Mouse (Mus musculus): Measurements from ENCODE around the gene Plcb4. TPM values are rescaled to one million over a fixed set of nuclear protein-coding genes. Genes with fewer than 3 reads are reported as not detected.
"Not testable (repeated sequence)": the region's sequence is repeated elsewhere in the genome, so short reads cannot be mapped to it uniquely, and the experiment has no call there.

Gene Plcb4
- polyA plus RNA-seq, 1 experiment from 2014 or later, result 25.3 TPM

DNA sequence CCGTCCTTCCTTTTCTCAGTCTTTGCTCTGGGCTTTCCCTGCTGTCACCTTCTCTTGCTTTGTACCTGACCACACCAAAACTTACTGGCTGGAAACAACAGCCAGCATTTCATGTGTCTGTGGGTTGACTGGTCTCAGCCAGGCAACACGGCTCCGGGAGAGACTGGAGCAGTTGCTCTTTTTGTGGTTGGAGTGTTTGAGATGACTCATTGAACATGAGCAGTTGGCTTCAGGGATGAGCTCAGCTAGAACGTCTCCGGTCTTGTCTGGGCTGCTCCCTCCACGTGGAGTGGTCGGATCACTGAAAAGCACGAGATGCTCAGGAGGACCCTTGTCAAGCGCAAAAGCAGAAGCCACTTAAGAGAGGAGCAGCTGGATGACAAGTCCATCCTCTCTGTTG, 78.7 kb downstream of the Plcb4 start:
- Histone ChIP-seq H3K4me1 (ENCODE audit: control insufficient read depth, insufficient read depth, low read length) (no peaks in the 10 kb centered on the region), H3K4me3 (replicated peaks; ENCODE audit: low read length) (no peak overlapping the region), H3K27ac (ENCODE audit: low read length) (no peak overlapping the region), H3K4me2 (ENCODE audit: low read depth, low read length) (no peak overlapping the region), H3K9ac (ENCODE audit: low read length) (no peak overlapping the region), H3K36me3 (ENCODE audit: control insufficient read depth, insufficient read depth, low read length) (no peaks in the 10 kb centered on the region), H3K9me3 (replicated peaks; ENCODE audit: control insufficient read depth, low read length) (no peaks in the 10 kb centered on the region), H3K27me3 (ENCODE audit: control insufficient read depth, insufficient read depth, low read length) (no peaks in the 10 kb centered on the region)
- WGBS, result 82% methylated on average over 9 of the region's 9 CpGs
- no peak for ATAC-seq (ENCODE audit: insufficient read depth, low FRiP score)

DNA sequence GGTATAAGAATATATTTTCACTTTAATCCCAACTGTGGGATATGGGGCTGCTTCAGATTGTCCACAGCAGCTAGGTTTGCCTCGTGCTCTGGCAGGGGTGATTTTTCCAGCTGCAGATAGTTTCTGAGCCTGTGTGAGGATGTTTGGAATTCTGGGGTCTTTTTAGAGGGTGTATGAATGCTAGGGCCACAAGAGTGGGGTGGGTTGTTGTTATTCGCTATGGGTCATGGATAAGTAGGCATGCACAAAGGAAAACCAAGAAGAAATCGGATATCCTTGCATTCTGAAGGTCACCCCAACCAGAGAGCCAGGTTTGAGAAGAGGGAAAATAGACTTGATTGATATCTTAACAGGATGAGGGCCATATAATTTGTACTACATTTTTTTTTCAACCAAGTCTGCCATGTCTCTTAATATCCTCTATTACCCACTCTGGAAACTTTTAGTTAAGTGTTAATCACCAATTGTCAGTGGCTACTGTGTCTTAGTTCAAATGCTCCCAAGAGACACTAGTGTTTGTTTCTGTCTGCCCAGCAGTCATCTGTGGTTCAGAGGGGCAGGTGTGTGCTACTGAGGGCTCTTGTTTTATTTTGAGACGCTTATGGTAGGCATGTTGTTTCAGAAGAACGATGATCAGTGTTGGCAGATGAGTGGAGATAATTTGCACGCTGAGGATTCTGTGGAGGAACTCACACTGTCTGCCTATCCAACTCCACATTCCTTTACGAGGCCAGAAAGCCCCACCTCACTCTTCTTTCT, 79.4 kb downstream of the Plcb4 start:
- WGBS, result 91% methylated on average over 7 of the region's 7 CpGs
- not testable (repeated sequence) for H3K9me3 ChIP-seq (replicated peaks; ENCODE audit: control insufficient read depth, low read length); H3K4me2 ChIP-seq (ENCODE audit: low read depth, low read length); H3K36me3 ChIP-seq (ENCODE audit: control insufficient read depth, insufficient read depth, low read length); ATAC-seq (ENCODE audit: insufficient read depth, low FRiP score); H3K27ac ChIP-seq (ENCODE audit: low read length); H3K27me3 ChIP-seq (ENCODE audit: control insufficient read depth, insufficient read depth, low read length); H3K4me3 ChIP-seq (replicated peaks; ENCODE audit: low read length); H3K4me1 ChIP-seq (ENCODE audit: control insufficient read depth, insufficient read depth, low read length); H3K9ac ChIP-seq (ENCODE audit: low read length)

DNA sequence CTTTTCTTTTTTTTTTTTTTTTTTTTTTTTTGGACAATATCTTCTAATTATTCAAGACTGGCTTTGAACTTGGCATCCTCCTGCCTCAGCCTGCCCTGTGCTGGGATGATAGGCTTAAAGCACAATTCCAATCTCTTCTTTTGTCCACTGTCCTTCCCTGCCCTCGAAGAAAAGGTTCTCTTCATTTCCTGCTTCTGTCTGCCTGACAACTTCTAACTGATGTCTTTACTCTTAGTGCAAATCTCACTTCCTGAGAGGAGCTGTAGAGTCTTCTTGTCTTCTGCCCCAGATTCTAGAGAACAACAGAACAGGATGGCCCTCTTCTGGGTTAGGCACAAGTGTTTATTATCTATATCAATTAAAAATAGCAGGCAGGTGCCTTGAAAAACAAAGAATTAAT, 80.1 kb downstream of the Plcb4 start:
- Histone ChIP-seq H3K36me3 (ENCODE audit: control insufficient read depth, insufficient read depth, low read length) (no peaks in the 10 kb centered on the region), H3K9me3 (replicated peaks; ENCODE audit: control insufficient read depth, low read length) (no peaks in the 10 kb centered on the region), H3K27me3 (ENCODE audit: control insufficient read depth, insufficient read depth, low read length) (no peaks in the 10 kb centered on the region), H3K27ac (ENCODE audit: low read length) (no peak overlapping the region), H3K4me2 (ENCODE audit: low read depth, low read length) (no peak overlapping the region), H3K9ac (ENCODE audit: low read length) (no peak overlapping the region), H3K4me1 (ENCODE audit: control insufficient read depth, insufficient read depth, low read length) (peaks cover 9% of the 10 kb centered on the region; the same call in 1 of the 2 replicates), H3K4me3 (replicated peaks; ENCODE audit: low read length) (no peak overlapping the region)
- 67% methylated on average over 1 of the region's 1 CpGs for WGBS
- ATAC-seq (ENCODE audit: insufficient read depth, low FRiP score), result no peak

DNA sequence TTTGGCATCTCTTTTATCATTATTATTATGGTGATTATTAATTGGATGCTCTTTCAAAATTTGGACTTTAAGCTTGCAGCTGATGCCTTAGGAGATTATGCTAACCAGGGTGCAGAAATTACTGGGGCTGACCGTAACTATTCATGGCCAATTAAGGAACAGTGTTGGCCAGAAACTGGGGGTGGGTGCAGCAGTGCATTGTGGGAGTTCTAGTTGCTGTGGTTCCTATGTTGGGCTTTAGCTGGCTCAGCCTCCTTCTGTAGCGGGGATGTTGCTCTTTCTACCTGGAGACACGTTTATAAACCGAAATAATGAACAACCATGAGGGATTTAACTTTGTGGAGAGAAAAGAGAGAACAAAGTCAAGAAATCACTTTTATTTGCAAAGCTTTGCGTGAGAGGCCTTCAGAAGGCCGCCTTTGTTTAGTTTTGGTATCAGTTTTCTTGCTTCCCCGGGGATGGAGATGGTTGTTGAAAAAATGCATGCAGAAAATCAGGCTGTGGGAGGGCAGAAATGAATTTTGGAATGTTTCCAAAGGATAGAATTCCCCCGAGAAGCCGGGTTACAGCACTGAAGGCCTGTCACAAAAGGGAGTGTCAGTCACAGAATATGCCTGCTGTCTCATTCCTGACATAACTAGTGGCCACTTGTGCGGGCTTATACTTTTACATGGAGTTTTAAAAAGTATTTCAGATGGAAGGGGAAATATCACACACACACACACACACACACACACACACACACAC, 84.3 kb downstream of the Plcb4 start:
- Histone ChIP-seq H3K4me1 (ENCODE audit: control insufficient read depth, insufficient read depth, low read length) (peaks cover 9% of the 10 kb centered on the region; the same call in 1 of the 2 replicates), H3K27ac (ENCODE audit: low read length) (peak overlapping the region; percentile 35; the same call in 1 of the 2 replicates), H3K36me3 (ENCODE audit: control insufficient read depth, insufficient read depth, low read length) (no peaks in the 10 kb centered on the region), H3K9me3 (replicated peaks; ENCODE audit: control insufficient read depth, low read length) (no peaks in the 10 kb centered on the region), H3K27me3 (ENCODE audit: control insufficient read depth, insufficient read depth, low read length) (no peaks in the 10 kb centered on the region), H3K9ac (ENCODE audit: low read length) (no peak overlapping the region), H3K4me3 (replicated peaks; ENCODE audit: low read length) (no peak overlapping the region), H3K4me2 (ENCODE audit: low read depth, low read length) (no peak overlapping the region)
- 28% methylated on average over 10 of the region's 10 CpGs for WGBS
- ATAC-seq (ENCODE audit: insufficient read depth, low FRiP score), result 0 out of 2 replicates have a peak, but pooled peaks have one; percentile 22

DNA sequence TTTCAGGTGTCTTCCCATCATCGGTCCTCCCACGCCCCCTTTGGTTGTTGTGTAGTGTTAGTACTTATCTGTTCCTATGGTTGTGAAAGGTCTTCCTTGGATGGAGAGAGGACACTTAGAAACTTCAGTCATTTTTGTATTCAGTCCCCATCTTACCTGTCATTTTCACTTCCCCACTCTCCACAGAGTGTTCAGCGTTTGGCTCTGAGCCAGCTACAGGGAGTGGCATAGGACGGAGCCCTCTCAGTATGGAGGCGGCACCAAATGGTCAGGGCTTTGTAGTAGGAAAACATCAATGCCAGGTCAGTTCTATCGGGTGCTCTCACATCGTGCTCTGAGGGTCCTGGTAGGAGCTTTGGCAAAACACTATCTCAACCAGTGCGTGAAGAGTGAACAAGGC, 85.9 kb downstream of the Plcb4 start:
- H3K4me2 ChIP-seq (ENCODE audit: low read depth, low read length), result no peak overlapping the region
- no peaks in the 10 kb centered on the region for H3K36me3 ChIP-seq (ENCODE audit: control insufficient read depth, insufficient read depth, low read length)
- WGBS, result 68% methylated on average over 8 of the region's 8 CpGs
- no peak overlapping the region for H3K9ac ChIP-seq (ENCODE audit: low read length)
- no peaks in the 10 kb centered on the region for H3K9me3 ChIP-seq (replicated peaks; ENCODE audit: control insufficient read depth, low read length)
- 0 out of 2 replicates have a peak, but pooled peaks have one; percentile 48 for ATAC-seq (ENCODE audit: insufficient read depth, low FRiP score)
- peaks cover 9% of the 10 kb centered on the region; the same call in 1 of the 2 replicates for H3K4me1 ChIP-seq (ENCODE audit: control insufficient read depth, insufficient read depth, low read length)
- no peak overlapping the region for H3K4me3 ChIP-seq (replicated peaks; ENCODE audit: low read length)
- no peak overlapping the region for H3K27ac ChIP-seq (ENCODE audit: low read length)
- H3K27me3 ChIP-seq (ENCODE audit: control insufficient read depth, insufficient read depth, low read length), result no peaks in the 10 kb centered on the region

DNA sequence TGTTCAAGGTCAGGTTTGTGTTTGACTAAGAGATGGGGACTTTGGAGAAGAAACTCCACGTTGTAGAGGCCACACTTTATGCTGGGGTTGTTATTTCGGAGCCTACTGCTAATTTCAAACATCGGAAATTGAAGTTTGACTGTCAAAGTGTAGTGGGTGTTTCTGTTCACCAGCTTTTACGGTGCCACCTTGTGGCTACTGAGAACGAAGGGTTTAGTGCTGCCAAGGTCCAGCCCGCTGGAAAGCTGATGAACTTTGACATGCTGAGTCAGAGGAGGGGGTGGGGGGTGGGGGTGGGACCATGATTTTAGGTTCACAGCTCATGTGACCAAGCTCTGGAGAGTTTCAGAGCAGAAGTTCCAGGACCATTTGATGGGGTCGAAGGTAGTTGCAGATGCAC, 86.3 kb downstream of the Plcb4 start:
- Histone ChIP-seq H3K9me3 (replicated peaks; ENCODE audit: control insufficient read depth, low read length) (no peaks in the 10 kb centered on the region), H3K4me1 (ENCODE audit: control insufficient read depth, insufficient read depth, low read length) (peaks cover 9% of the 10 kb centered on the region; the same call in 1 of the 2 replicates), H3K27ac (ENCODE audit: low read length) (no peak overlapping the region), H3K36me3 (ENCODE audit: control insufficient read depth, insufficient read depth, low read length) (no peaks in the 10 kb centered on the region), H3K9ac (ENCODE audit: low read length) (no peak overlapping the region), H3K4me2 (ENCODE audit: low read depth, low read length) (no peak overlapping the region), H3K27me3 (ENCODE audit: control insufficient read depth, insufficient read depth, low read length) (no peaks in the 10 kb centered on the region), H3K4me3 (replicated peaks; ENCODE audit: low read length) (no peak overlapping the region)
- WGBS, result 54% methylated on average over 7 of the region's 7 CpGs
- ATAC-seq (ENCODE audit: insufficient read depth, low FRiP score), result no peak; the same call in 1 of the 2 replicates

DNA sequence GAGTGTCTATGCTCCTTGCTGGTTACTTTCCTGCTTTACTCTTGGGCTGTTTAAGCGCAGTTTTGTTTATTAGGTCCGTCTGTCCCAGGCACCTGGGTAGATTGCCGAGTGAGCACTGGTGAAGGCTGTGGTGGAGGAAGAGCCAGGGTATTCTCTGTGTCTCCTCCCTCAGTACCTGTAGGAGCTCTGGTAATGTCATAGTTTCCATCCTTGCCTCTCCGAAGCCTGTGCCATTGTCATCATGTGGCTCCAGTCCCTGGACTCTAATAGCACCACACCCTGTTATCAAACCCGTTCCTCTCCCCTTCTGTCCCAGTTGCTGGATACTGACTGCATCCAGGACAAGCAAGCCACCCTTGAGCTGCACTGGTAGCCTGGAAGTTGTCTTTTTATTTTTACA, 89.6 kb downstream of the Plcb4 start:
- no peak for ATAC-seq (ENCODE audit: insufficient read depth, low FRiP score)
- no peak overlapping the region for H3K9ac ChIP-seq (ENCODE audit: low read length)
- no peak overlapping the region for H3K4me3 ChIP-seq (replicated peaks; ENCODE audit: low read length)
- 77% methylated on average over 5 of the region's 5 CpGs for WGBS
- H3K4me1 ChIP-seq (ENCODE audit: control insufficient read depth, insufficient read depth, low read length), result 0 out of 2 replicates have a peak, but pooled peaks cover 2% of the 10 kb centered on the region
- no peaks in the 10 kb centered on the region for H3K36me3 ChIP-seq (ENCODE audit: control insufficient read depth, insufficient read depth, low read length)
- H3K27ac ChIP-seq (ENCODE audit: low read length), result no peak overlapping the region
- no peak overlapping the region for H3K4me2 ChIP-seq (ENCODE audit: low read depth, low read length)
- no peaks in the 10 kb centered on the region for H3K27me3 ChIP-seq (ENCODE audit: control insufficient read depth, insufficient read depth, low read length)
- no peaks in the 10 kb centered on the region for H3K9me3 ChIP-seq (replicated peaks; ENCODE audit: control insufficient read depth, low read length)

DNA sequence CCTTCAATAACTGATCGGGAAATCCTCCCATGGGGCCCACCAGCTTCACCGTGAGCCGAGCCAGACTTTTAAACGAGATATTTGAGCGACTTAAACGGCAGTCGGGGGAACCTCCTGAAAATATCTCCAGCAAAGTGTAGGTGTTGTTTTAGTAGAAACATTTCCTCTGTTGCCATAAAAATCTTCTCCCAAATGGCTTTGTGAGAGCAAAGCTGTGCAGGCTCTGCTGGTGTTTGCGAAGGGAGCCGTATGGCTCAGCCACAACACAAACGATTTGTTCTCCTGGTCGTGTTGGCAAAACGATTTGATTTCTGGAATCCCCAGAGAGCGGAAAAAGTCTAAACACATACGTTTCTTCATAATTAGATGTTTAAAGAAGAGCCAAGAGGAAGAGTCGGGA, 90.8 kb downstream of the Plcb4 start:
- 62% methylated on average over 15 of the region's 15 CpGs for WGBS
- no peak overlapping the region for H3K9ac ChIP-seq (ENCODE audit: low read length)
- ATAC-seq (ENCODE audit: insufficient read depth, low FRiP score), result no peak

DNA sequence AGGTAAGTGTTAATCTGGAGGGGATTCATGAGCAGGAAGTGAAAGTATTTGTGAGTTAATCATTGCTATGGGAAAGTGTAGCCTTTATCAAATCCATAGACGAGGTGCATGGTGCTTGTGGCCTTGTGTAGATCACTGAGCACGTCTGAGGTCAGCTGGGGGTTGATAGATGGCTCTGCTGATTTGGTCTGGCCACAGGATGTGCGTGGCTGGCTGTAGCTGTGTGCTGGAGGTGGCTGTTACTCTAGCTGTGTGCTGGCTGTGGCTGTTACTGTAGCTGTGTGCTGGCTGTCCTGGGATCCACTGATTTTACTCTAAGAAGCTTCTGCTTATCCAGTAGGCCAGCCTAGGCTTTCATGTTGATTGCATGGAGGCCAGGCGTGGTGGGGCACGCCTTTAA, 91.9 kb downstream of the Plcb4 start:
- Histone ChIP-seq H3K27me3 (ENCODE audit: control insufficient read depth, insufficient read depth, low read length) (no peaks in the 10 kb centered on the region), H3K4me1 (ENCODE audit: control insufficient read depth, insufficient read depth, low read length) (no peaks in the 10 kb centered on the region), H3K4me2 (ENCODE audit: low read depth, low read length) (no peak overlapping the region), H3K9ac (ENCODE audit: low read length) (no peak overlapping the region), H3K36me3 (ENCODE audit: control insufficient read depth, insufficient read depth, low read length) (no peaks in the 10 kb centered on the region), H3K9me3 (replicated peaks; ENCODE audit: control insufficient read depth, low read length) (no peaks in the 10 kb centered on the region), H3K4me3 (replicated peaks; ENCODE audit: low read length) (no peak overlapping the region), H3K27ac (ENCODE audit: low read length) (no peak overlapping the region)
- WGBS, result 58% methylated on average over 5 of the region's 5 CpGs
- no peak for ATAC-seq (ENCODE audit: insufficient read depth, low FRiP score)

More for the DNA sequence above, 90.8 kb downstream of the Plcb4 start:
- Histone ChIP-seq H3K4me3 (replicated peaks; ENCODE audit: low read length) (no peak overlapping the region), H3K4me1 (ENCODE audit: control insufficient read depth, insufficient read depth, low read length) (no peaks in the 10 kb centered on the region), H3K27ac (ENCODE audit: low read length) (no peak overlapping the region), H3K36me3 (ENCODE audit: control insufficient read depth, insufficient read depth, low read length) (no peaks in the 10 kb centered on the region), H3K27me3 (ENCODE audit: control insufficient read depth, insufficient read depth, low read length) (no peaks in the 10 kb centered on the region), H3K9me3 (replicated peaks; ENCODE audit: control insufficient read depth, low read length) (no peaks in the 10 kb centered on the region), H3K4me2 (ENCODE audit: low read depth, low read length) (no peak overlapping the region)

Measured in stomach, embryonic 16.5 days (tissue).